Mouse (Mus musculus): Measurements from ENCODE around the gene Spata31. TPM values are rescaled to one million over a fixed set of nuclear protein-coding genes. Genes with fewer than 3 reads are reported as not detected.
A peak's percentile ranks its signal among the peaks of the same experiment; 100 is the strongest.

Gene Spata31
- not detected for total RNA-seq (2021)
- long read RNA-seq, experiment 1, result 0 reads
- long read RNA-seq, experiment 2, result 0 reads

- TF ChIP-seq CTCF (conservative IDR thresholded peaks at IDR 0.05), result no peak
Observed at GRCm38 (mm10) chr13:64917191-64917590, at the start of gene Spata31. Gene Spata31, plus strand, starts transcription at chr13:64917406.

GRCm38 (mm10) chr13:64903132-64903531, 14.1 kb upstream of the Spata31 start:
- no peak for TF ChIP-seq CTCF (conservative IDR thresholded peaks at IDR 0.05)
- Histone ChIP-seq H3K4me3 (no peak overlapping the region; the same call in 1 of the 2 replicates), H3K27ac (no peak overlapping the region)
- no peak for DNase-seq (ENCODE audit: low spot score in 2 of 2)

More at GRCm38 (mm10) chr13:64917191-64917590, at the start of gene Spata31:
- Histone ChIP-seq H3K27ac (no peak within 1 kb of the TSS), H3K4me3 (no peak within 1 kb of the TSS)
- DNase-seq (ENCODE audit: low spot score in 2 of 2), result no peak

GRCm38 (mm10) chr13:64903585-64904208, 13.5 kb upstream of the Spata31 start, which contains the start of gene Cntnap3:
Gene Cntnap3, minus strand, starts transcription at chr13:64903955.
- H3K27ac ChIP-seq, result no peak within 1 kb of the TSS
- peak; percentile 3 to 11 for DNase-seq (ENCODE audit: low spot score in 2 of 2)
- peak; percentile 49 for TF ChIP-seq CTCF (conservative IDR thresholded peaks at IDR 0.05)
- peak within 1 kb of the TSS; percentile 4; the same call in 1 of the 2 replicates for H3K4me3 ChIP-seq

Other genes with a start within 250 kb of the Spata31 start
- gene Cntnap3, start 13.5 kb upstream of the Spata31 start, total RNA-seq (2021), result 1 to 10 TPM; 3.5 to 3.6 TPM
- gene Spata31d1c, start 115.7 kb downstream of the Spata31 start, total RNA-seq (2021), result not detected
- gene Prss47, start 135.4 kb downstream of the Spata31 start, total RNA-seq (2021), result not detected
- gene Mfsd14b, start 195.6 kb downstream of the Spata31 start, total RNA-seq (2021), result 10 to 100 TPM; 39.8 to 41.4 TPM
- not detected for gene Olfr465-ps1, start 220.7 kb downstream of the Spata31 start, total RNA-seq (2021)
- not detected for gene Olfr466, start 232.8 kb downstream of the Spata31 start, total RNA-seq (2021)